Mouse (Mus musculus): ENCODE data around the gene Grk1.

Gene Grk1

DNA sequence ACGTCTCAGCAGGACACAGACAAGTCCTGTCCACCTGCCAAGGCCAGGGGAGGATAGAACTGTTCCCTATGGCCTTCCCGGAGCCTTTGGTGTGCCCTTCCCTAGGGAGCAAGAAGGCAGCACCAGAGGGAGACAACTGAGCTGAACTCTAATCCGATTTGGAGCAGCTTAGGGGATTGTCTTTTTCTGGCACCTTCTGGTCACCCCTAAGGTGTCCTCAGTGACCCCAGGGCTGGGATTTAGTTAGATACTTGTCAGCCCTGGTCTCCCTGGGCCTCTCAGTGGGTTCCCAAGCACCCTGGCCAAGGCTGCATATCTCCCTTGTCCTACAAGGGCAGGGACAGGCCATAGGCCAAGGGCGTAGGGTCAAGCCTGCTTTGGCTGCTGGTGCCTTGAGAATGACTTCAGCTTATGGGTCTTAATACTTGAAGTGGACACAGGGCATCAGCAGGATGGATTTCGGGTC is at the start of gene Grk1:
TSS of gene Grk1 (plus strand) at position 416 of the 466 bp plus-strand sequence.
- no peak for DNase-seq

DNA sequence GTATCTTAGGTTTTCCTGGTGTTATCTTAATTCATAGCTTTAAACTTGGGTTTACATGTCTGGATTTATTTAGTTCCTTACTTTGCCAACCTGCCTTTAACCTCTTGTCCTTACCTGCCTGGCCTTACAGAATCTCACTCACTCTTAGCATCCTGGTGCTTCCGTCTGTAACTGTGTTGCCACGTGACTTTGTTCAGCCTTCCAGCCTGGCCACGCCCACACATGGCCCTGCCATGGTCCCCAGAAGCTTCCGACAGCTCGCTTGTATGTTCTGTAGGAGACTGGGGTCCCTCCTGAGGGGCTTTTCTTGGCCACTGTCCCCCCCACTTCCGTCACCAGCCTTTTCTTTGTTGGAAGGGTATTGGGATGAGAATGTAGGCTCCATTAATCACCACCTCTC is 48.7 kb upstream of the Grk1 start:
- DNase-seq, result no peak

DNA sequence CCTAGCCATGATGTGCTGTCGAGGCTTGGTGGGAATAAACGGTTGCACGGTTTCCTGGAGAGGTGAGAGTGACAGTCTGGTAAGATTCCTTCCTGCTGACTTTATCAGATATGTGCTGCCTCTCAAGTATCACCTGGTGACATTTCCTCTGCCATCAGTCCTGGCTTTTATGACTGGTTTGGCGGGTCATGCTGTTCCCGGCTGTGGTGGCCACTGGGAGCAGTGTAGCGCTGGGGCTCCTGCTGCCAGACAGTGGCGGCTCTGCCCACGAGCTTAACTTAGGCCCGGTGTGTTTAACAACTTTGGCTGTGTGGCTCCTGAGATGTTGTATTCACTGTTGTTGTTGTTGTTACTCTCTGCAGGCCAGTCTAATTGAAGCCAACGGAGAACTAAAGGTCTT is 48.2 kb upstream of the Grk1 start:
- DNase-seq, result no peak

DNA sequence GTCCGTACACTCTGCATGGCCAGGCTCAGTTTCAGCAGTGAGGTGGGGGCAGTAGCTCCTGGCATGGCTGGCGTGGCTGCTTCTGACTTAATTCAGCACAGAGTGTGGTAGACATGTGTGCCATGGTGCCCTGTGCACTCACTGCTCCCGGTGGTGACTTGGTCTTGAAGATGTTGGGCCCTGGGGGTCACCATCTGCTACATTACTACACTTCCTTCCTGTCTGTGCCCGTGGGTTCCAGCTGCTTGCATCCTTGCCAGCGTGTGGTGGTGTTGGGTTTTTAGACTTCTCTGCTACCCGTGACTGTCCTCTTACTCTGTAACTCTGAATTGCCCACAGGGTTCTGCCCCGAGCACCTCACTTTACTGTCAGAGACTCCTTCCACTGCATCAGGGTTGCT is 44.7 kb upstream of the Grk1 start:
- DNase-seq, result no peak

DNA sequence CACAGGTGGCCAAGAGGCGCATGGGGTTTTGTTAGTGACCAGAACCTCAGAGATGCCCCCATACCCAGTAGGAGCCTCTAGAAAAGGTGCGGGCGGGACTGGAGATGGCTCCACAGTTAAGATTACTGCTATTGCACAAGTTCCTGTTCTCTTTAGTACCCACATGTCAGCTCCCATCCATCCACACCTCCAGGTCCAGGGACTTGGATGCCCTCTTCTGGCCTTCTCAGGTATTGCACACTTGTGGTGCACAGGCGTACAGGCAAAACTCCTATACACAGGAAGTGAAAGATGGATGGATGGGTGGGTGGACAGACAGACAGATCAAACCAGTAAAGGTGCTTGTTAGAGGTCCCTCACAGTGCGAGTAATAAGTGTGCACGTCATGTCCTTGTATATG is 43.0 kb upstream of the Grk1 start:
- DNase-seq, result peak; percentile 37 to 42

DNA sequence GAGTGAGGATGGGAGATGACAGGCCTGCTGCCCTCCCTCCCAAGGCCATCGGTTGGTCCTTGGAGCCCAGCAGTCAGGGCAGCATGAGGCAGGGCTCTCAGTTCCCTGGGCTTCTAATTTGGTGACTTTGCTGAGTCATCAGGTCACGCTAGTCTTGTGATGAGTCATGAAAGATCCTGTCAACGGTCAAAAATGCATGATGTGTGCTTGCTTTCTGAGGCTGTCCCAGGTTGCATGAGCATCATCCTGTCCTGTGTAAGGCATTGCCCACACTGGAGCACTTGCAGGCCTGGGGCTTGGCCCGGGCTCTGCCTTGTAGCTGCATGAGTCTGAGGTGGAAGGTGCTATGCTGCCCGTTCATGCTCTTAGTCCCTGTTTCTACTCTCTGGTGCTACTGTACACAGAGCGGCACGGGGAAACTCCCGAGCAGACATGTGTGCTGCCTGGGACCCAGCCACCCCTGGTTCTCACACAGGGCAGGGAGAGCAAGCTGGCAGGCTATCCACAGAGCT is 31.7 kb upstream of the Grk1 start:
- DNase-seq, result no peak

GRCm38 (mm10) chr8:13381630-13382029 is 23.3 kb upstream of the Grk1 start:
- no peak for DNase-seq

GRCm38 (mm10) chr8:13382536-13382935 is 22.3 kb upstream of the Grk1 start:
- no peak for DNase-seq

DNA sequence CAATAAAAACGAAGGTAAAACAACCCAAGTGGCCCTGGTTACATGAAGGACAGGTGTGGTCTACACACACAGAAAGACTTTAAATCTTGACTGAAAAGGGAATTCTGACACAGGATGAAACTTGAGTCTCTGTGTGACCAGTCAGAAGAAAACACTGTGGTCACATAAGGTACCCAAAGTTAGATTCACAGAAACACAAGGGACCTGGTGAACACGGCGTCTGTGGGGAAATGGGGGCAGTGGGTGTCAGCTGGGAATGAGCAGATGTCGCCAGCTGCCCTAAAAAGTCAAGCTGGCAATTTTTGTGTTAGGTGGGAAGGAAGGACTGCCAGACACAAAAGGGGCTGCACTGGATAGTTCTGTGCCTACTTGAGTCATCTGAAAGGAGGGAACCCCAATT is 21.9 kb upstream of the Grk1 start:
- no peak for DNase-seq

DNA sequence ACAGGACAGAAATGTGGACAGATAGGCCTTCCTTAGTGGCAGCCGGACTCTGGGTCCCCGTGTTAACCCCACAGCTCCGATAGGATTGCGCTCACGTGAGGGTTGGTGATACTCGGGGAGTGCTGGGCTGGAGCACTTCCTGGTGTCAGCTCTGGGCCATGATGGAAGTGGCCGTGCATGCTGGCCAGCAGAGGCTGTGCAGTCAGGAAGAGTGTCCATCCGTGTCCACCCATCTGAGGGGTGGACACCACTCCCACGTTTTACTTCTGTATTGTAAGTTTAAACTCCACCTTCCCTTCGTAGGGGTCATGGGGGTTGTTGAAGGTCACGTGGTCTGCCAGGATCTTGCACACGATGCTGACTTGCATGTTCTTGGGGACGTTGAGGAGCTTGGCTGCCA is 18.5 kb upstream of the Grk1 start:
- DNase-seq, result no peak

DNA sequence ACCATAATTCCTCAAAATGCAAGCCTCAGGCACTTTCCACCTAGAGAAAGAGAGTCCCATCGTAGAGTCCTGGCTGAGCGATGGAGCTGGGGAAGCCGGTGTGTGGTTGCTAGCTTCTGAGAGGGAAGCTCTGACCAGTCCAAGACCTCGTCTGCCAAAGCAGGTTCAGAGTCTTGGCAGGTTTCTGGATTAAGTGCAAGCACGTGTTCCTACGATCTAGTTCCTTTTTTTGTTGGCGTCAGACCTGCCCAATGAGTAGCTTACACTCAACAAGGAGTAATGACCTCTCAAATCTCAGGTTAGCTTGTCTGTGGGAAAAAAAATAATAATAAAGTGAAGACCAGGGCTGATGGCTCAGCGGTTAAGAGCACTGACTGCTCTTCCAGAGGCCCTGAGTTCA is 17.2 kb upstream of the Grk1 start:
- no peak for DNase-seq

DNA sequence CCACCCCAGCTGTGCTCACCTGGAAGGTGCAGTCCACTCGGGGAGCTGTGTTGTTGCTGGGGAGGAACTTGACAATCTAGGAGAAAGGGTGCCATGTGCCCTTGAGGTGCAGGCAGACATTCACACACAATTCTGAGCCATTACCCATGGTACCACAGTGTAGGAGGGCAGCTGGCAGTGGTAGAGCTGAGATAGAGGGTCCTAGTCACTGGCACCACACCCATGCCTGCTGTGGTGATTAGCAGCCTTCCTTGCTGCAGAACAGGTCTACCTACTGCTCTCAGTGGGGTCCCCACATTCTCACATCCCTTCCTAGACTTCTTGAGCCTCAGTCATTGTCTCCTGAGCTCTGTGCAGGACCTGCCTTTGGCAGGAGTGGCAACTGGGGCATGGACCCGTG is 16.1 kb upstream of the Grk1 start:
- DNase-seq, result no peak

DNA sequence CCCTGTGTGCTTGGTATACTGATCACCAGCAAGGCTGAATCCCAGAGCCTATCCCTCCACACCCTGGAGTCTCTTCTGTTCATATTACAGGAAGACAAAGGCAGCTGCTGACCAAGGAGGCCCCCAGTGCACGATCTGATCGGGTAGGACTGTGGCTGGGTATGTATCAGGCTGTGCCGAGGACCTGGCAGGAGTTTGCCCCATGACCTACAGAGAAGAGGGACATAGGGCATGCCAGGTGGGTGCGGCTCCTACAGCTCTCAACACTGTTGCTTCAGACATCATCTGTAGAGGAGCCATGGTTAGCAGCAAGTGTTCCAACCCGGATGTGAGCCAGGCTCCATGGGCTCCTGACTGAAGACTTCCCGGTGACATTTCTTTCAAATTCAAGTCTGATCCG is 11.0 kb upstream of the Grk1 start:
- DNase-seq, result no peak

- DNase-seq, result no peak
Observed at GRCm38 (mm10) chr8:13396725-13397124, 8.2 kb upstream of the Grk1 start, which contains the start of gene Atp4b. Gene Atp4b (minus strand): TSS chr8:13396825.

GRCm38 (mm10) chr8:13403517-13403916 is 1.4 kb upstream of the Grk1 start:
- DNase-seq, result no peak

GRCm38 (mm10) chr8:13406011-13406410 is 1.1 kb downstream of the Grk1 start:
- DNase-seq, result no peak

- DNase-seq, result peak; percentile 72 to 75
Observed at GRCm38 (mm10) chr8:13411597-13411996, 6.7 kb downstream of the Grk1 start.

DNA sequence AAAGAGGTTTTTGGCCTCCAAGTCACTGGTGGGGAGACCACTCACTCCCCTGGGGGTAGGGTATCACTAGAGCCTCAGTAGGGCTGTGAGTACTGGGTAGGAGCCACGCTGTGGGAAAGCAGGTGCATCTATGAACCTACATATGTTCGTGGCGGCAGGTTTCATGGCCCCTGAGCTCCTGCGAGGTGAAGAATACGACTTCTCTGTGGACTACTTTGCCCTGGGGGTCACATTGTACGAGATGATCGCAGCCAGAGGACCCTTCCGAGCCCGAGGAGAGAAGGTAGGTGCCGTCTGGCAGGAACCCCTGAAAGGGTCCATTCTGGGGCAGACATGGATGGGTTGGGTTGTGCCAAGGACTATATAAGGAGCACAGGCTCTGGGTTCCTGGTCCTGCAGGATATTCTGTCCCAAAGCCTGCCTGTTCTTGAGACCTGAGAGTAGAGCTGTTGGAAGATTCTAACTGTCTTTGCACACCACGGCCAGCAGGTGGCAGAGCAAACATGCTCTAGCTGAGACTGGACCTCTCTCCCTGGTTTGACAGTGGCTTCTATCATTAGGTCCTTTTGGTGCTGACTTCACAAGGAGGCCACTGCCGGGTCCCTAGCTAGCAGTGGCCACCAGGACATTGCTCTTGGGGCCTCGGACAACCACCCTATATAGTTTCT is 8.1 kb downstream of the Grk1 start:
- DNase-seq, result peak; percentile 56 to 59

DNA sequence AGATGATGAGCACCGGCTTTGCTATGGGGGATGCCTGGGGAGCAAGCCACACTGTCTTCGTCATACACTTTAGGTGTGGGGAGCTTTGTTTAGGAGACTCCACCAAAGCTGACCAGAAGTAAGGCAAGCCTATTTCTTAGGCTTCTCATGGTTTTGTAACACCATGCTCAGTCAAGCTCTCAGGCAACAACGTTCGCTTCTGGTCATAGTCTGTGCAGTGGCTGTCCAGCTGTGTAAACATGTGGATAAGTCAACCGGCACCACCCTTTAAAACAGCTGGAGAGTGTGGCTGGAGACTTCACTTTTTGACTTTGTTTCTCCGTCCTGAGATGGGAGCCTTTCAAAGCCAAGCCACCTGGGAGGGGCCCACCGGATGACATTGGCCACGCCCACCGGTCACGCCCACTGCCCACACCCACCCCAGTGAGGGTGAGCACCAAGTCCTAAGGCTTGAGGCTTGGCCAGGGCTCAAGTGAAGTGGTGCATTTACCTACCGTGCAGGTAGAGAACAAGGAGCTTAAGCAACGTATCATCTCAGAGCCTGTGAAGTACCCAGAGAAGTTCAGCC is 9.0 kb downstream of the Grk1 start:
- DNase-seq, result no peak

DNA sequence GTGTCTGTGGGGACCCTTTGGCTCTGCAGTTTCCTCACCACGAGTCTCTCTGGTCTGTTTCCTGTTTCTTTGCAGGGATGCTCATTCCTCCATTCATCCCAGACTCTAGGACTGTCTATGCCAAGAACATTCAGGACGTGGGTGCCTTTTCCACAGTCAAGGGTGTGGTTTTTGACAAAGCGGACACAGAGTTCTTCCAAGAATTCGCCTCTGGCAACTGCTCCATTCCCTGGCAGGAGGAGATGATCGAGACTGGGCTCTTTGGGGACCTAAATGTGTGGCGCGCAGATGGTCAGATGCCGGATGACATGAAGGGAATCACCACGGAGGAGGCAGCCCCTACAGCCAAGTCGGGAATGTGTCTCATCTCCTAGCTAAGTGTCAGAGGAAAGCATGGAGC is 11.0 kb downstream of the Grk1 start:
- DNase-seq, result no peak

- DNase-seq, result no peak
Observed at GRCm38 (mm10) chr8:13419111-13419639, 14.3 kb downstream of the Grk1 start.

- no peak for DNase-seq
Observed at GRCm38 (mm10) chr8:13420970-13421369, 16.1 kb downstream of the Grk1 start.

DNA sequence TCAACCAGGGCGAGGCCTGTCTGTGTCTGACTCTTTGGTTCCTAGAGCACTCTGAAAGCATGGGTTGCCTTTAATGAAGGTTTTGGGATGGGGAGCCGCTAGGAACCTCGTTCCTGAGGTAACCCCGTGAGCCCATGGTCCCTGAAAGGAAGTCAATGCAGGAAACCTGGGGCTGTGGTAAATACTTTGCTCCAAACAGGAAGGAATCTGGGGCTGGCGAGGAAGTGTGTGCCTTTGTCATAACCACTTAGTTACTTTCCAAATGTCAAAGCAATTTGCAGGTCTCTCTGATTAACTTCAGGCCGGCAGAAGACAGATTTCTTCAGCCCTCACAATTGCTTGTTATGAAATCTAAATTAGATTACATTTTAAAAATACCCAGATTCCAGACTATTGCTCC is 22.5 kb downstream of the Grk1 start:
- DNase-seq, result no peak

- DNase-seq, result no peak
Observed at GRCm38 (mm10) chr8:13428156-13428555, 23.3 kb downstream of the Grk1 start.

Data from B cell, adult 2 months (primary cell).